Mouse (Mus musculus): ENCODE results near the gene BC034090.

Gene BC034090

GRCm38 (mm10) chr1:155215066-155215764 lies 29.0 kb downstream of the BC034090 start:
- DNase-seq = peak in 1 of 2 experiments; percentile 25

GRCm38 (mm10) chr1:155213912-155214311 lies 30.3 kb downstream of the BC034090 start:
- DNase-seq = peak in 1 of 2 experiments; percentile 25

- peak in 1 of 2 experiments; percentile 58 for DNase-seq
Measured at GRCm38 (mm10) chr1:155212936-155213774, 31.1 kb downstream of the BC034090 start.

GRCm38 (mm10) chr1:155212493-155212892 lies 31.8 kb downstream of the BC034090 start:
- DNase-seq = no peak

- DNase-seq = no peak
Measured at GRCm38 (mm10) chr1:155212081-155212480, 32.2 kb downstream of the BC034090 start.

- no peak for DNase-seq
Measured at GRCm38 (mm10) chr1:155211017-155211416, 33.2 kb downstream of the BC034090 start.

GRCm38 (mm10) chr1:155210011-155210763 lies 34.1 kb downstream of the BC034090 start:
- peak; percentile 76 to 79 for DNase-seq

GRCm38 (mm10) chr1:155207859-155208258 lies 36.4 kb downstream of the BC034090 start:
- DNase-seq = no peak

GRCm38 (mm10) chr1:155205822-155206660 lies 38.2 kb downstream of the BC034090 start:
- peak; percentile 55 to 58 for DNase-seq

- DNase-seq = no peak
Measured at GRCm38 (mm10) chr1:155205311-155205710, 38.9 kb downstream of the BC034090 start.

- DNase-seq = peak; percentile 59 to 69
Measured at GRCm38 (mm10) chr1:155204560-155205162, 39.6 kb downstream of the BC034090 start.

GRCm38 (mm10) chr1:155203954-155204353 lies 40.3 kb downstream of the BC034090 start:
- no peak for DNase-seq

- DNase-seq = no peak
Measured at GRCm38 (mm10) chr1:155203101-155203500, 41.1 kb downstream of the BC034090 start.

GRCm38 (mm10) chr1:155202472-155202871 lies 41.8 kb downstream of the BC034090 start:
- DNase-seq = no peak

- no peak for DNase-seq
Measured at GRCm38 (mm10) chr1:155201914-155202313, 42.3 kb downstream of the BC034090 start.

- no peak for DNase-seq
Measured at GRCm38 (mm10) chr1:155201373-155201879, 42.8 kb downstream of the BC034090 start.

GRCm38 (mm10) chr1:155200967-155201366 lies 43.3 kb downstream of the BC034090 start:
- no peak for DNase-seq

GRCm38 (mm10) chr1:155199522-155199921 lies 44.7 kb downstream of the BC034090 start:
- DNase-seq = no peak

- peak in 1 of 2 experiments; percentile 47 for DNase-seq
Measured at GRCm38 (mm10) chr1:155196691-155197090, 47.6 kb downstream of the BC034090 start.

GRCm38 (mm10) chr1:155192805-155193368 lies 51.4 kb downstream of the BC034090 start:
- peak; percentile 55 to 60 for DNase-seq

GRCm38 (mm10) chr1:155191671-155192070 lies 52.6 kb downstream of the BC034090 start:
- peak; percentile 67 to 84 for DNase-seq
